In the genomic region with DNA sequence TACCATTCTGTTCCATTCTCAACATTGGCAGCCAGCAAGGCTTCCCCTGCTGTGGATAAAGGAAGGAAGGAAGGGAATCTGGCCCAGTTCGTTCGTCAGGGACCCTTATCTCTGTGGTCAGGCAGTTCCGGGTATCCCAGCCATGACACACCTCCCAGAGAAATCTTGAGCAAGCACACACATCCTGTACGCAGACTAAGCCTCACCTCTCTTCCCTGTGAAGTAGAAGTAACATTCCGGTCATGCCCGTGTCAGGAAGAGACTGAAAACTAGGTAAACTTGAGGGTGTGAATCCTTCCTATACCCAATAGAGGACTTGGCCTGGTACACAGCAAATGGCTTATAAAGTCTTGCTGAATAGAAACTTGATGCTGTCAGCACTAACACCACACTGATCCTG, we compare ENCODE assay signal across 10 mouse cellular contexts. TPM values are rescaled to one million over a fixed set of nuclear protein-coding genes. Genes with fewer than 3 reads are reported as not detected.
DNase-seq lines count a peak whose midpoint lies in the region; ATAC-seq lines count a peak whose summit lies in the region.
"Had no signal": no experiment of that assay in that cellular context is flagged by ENCODE, and none has a peak within 500 bp of the region (broad histone marks: within the 10 kb centered on the region; RNA-seq: fewer than 3 reads in every experiment).

No protein-coding gene starts in this region.

- no peaks in the 10 kb centered on the region for H3K36me3 ChIP-seq in kidney, embryonic 16.5 days (ENCODE audit: insufficient read depth, low read length)
- H3K36me3 ChIP-seq: embryonic facial prominence, embryonic 13.5 days; neural tube, embryonic 12.5 days had no signal

- 52% methylated on average over 6 of the region's 6 CpGs for WGBS in kidney, embryonic 16.5 days

- no peak overlapping the region for H3K4me3 ChIP-seq in kidney, embryonic 16.5 days (ENCODE audit: low read length)
- H3K4me3 ChIP-seq: embryonic facial prominence, embryonic 13.5 days; neural tube, embryonic 12.5 days had no signal

- no peak for ATAC-seq in kidney, embryonic 16.5 days (ENCODE audit: low FRiP score, low TSS enrichment)

- H3K27me3 ChIP-seq in kidney, embryonic 16.5 days (ENCODE audit: insufficient read depth, low read length) = no peaks in the 10 kb centered on the region
- H3K27me3 ChIP-seq: embryonic facial prominence, embryonic 13.5 days; neural tube, embryonic 12.5 days had no signal

- DNase-seq in adrenal gland, postnatal 10 days = peak; percentile 42
- DNase-seq in adrenal gland, adult 8-10 months = no peak
- peak; percentile 75 to 92 for DNase-seq in heart, adult 18-20 months
- DNase-seq in lung, postnatal 36 days = peak; percentile 91
- DNase-seq in left cerebral cortex, postnatal 36 days (ENCODE audit: low spot score in 2 of 2) = no peak
- no peak for DNase-seq in gastrocnemius, postnatal 14 days
- no peak for DNase-seq in right cerebral cortex, postnatal 10 days (ENCODE audit: low spot score in 2 of 2)

- no peaks in the 10 kb centered on the region for H3K9me3 ChIP-seq in kidney, embryonic 16.5 days (ENCODE audit: low read length)
- H3K9me3 ChIP-seq: embryonic facial prominence, embryonic 13.5 days; neural tube, embryonic 12.5 days had no signal

- H3K27ac ChIP-seq in kidney, embryonic 16.5 days (ENCODE audit: low read length) = peak overlapping the region; percentile 13; the same call in 1 of the 2 replicates
- H3K27ac ChIP-seq: embryonic facial prominence, embryonic 13.5 days; neural tube, embryonic 12.5 days had no signal

- no peak overlapping the region for H3K4me2 ChIP-seq in kidney, embryonic 16.5 days (replicated peaks; ENCODE audit: low read depth, low read length)
- H3K4me2 ChIP-seq: embryonic facial prominence, embryonic 13.5 days; neural tube, embryonic 12.5 days had no signal

- peaks cover 52% of the 10 kb centered on the region for H3K4me1 ChIP-seq in kidney, embryonic 16.5 days (ENCODE audit: insufficient read depth, low read length)

- H3K9ac ChIP-seq in kidney, embryonic 16.5 days (replicated peaks; ENCODE audit: low read length) = no peak overlapping the region
- H3K9ac ChIP-seq: embryonic facial prominence, embryonic 13.5 days; neural tube, embryonic 12.5 days had no signal

- intact Hi-C loops in left cerebral cortex, postnatal 36 days (cut with DNase I) = no loop called here
- intact Hi-C loops in gastrocnemius, postnatal 14 days (cut with DNase I; ENCODE audit: low total_unique reads) = no loop called here

RNA-seq across cellular contexts. Expression of a gene that starts 21.9 kb away (rescaled TPM):
- total RNA-seq in adrenal gland, postnatal 10 days (2021) = 10 to 100 TPM; 18.9 to 19.4 TPM
- total RNA-seq in adrenal gland, adult 8-10 months (2022) = 10 to 100 TPM in 3 of 4 experiments, 1 to 10 TPM in 1; 9.3 to 27.3 (median 18.6) TPM
- total RNA-seq in heart, adult 18-20 months (2021) = 1 to 10 TPM; 2.6 to 4.7 TPM
- polyA plus RNA-seq in kidney, embryonic 16.5 days (2015; fragmentation: Nextera tagmentation; extraction: Ambion mirVana) = 72.1 and 75.3 TPM in 2 replicates
- 10 to 100 TPM; 27.0 to 27.9 TPM for total RNA-seq in left cerebral cortex, postnatal 36 days (2021)
- 10 to 100 TPM; 15.4 to 16.6 TPM for total RNA-seq in gastrocnemius, postnatal 14 days (2021)

Comparison
In these comparisons a context has a peak if more than half of its experiments do, and no peak if none do; other contexts are left out.
1. DNase-seq: peak in adrenal gland, postnatal 10 days (single experiment), heart, adult 18-20 months (2 of 2) and lung, postnatal 36 days (single experiment); none in adrenal gland, adult 8-10 months (single experiment), left cerebral cortex, postnatal 36 days (0 of 2), gastrocnemius, postnatal 14 days (single experiment) and right cerebral cortex, postnatal 10 days (0 of 2).